Mouse (Mus musculus) heart, embryonic 16.5 days (tissue): ENCODE results near the gene Ooep. TPM values are rescaled to one million over a fixed set of nuclear protein-coding genes. Genes with fewer than 3 reads are reported as not detected.
"Not testable (repeated sequence)": the region's sequence is repeated elsewhere in the genome, so short reads cannot be mapped to it uniquely, and the experiment has no call there.

ENCODE experiments used
- ATAC-seq: fragments of 200-750 bp; cut with Nextera tagmentation; replicated peaks from 2 replicates; pipeline ENCODE4 v1.8.0; 2017; ENCODE audit warnings: moderate number of reproducible peaks; ENCODE audit not compliant: insufficient read depth, low FRiP score; ENCODE audit errors: extremely low read depth
- H3K27ac ChIP-seq: fragments of 300-500 bp; sonication (generic); 2 replicates; pipeline ENCODE4 v1.5.1; 2014; ENCODE audit warnings: mild to moderate bottlenecking, low read length, control low read depth, moderate library complexity
- H3K27me3 ChIP-seq: fragments of 300-500 bp; sonication (generic); 2 replicates; pipeline ENCODE4 v1.6.1; 2014; ENCODE audit warnings: low read length, mixed read lengths; ENCODE audit not compliant: control insufficient read depth, insufficient read depth
- H3K36me3 ChIP-seq: fragments of 300-500 bp; sonication (generic); 2 replicates; pipeline ENCODE4 v1.6.1; 2014; ENCODE audit not compliant: control insufficient read depth, insufficient read depth
- H3K4me1 ChIP-seq: fragments of 300-500 bp; sonication (generic); 2 replicates; pipeline ENCODE4 v1.6.1; 2014; ENCODE audit warnings: low read length, mixed read lengths; ENCODE audit not compliant: control insufficient read depth, insufficient read depth
- H3K4me2 ChIP-seq: fragments of 300-500 bp; sonication (generic); 2 replicates; pipeline ENCODE4 v1.6.1; 2014; ENCODE audit warnings: low read depth, mild to moderate bottlenecking, control low read depth, low read length
- H3K4me3 ChIP-seq: fragments of 300-500 bp; sonication (generic); 2 replicates; pipeline ENCODE4 v1.5.1; 2014; ENCODE audit warnings: mild to moderate bottlenecking, control low read depth, low read length
- H3K9ac ChIP-seq: fragments of 300-500 bp; sonication (generic); 2 replicates; pipeline ENCODE4 v1.6.1; 2014; ENCODE audit warnings: low read length, control low read depth
- H3K9me3 ChIP-seq: fragments of 300-500 bp; sonication (generic); replicated peaks from 2 replicates; pipeline ENCODE4 v1.6.1; 2016; ENCODE audit warnings: low read length; ENCODE audit not compliant: control insufficient read depth
- WGBS: fragments of 180-500 bp; shearing (Covaris S2); extraction: QIAGEN DNeasy Blood & Tissue Kit; methylation state at CpG from one replicate; pipeline ENCODE4 v1.1.7; 2014; 5-methylcytosine and 5-hydroxymethylcytosine counted together
- polyA plus RNA-seq: library from polyadenylated mRNA; unstranded; fragments of >200 nt; fragmentation: Nextera tagmentation; extraction: Ambion mirVana; gene quantifications from 2 replicates; pipeline ENCODE4 v1.2.1, GENCODE M21; 2015

The Ooep gene
- polyA plus RNA-seq, 1 experiment from 2014 or later = 0.39 TPM

- WGBS = 94% methylated on average over 3 of the region's 3 CpGs
- no peak for ATAC-seq
Observed at GRCm38 (mm10) chr9:78371441-78371840, 7.1 kb downstream of the Ooep start.

GRCm38 (mm10) chr9:78369786-78370185 lies 8.7 kb downstream of the Ooep start:
- Histone ChIP-seq H3K4me3 (no peak overlapping the region), H3K27ac (no peak overlapping the region), H3K4me1 (no peaks in the 10 kb centered on the region), H3K27me3 (no peaks in the 10 kb centered on the region), H3K9me3 (no peaks in the 10 kb centered on the region), H3K9ac (no peak overlapping the region), H3K4me2 (no peak overlapping the region), H3K36me3 (no peaks in the 10 kb centered on the region)
- WGBS = 85% methylated on average over 7 of the region's 7 CpGs
- no peak for ATAC-seq

More at GRCm38 (mm10) chr9:78371441-78371840, 7.1 kb downstream of the Ooep start:
- H3K27me3 ChIP-seq = no peaks in the 10 kb centered on the region
- H3K4me1 ChIP-seq = no peaks in the 10 kb centered on the region
- H3K36me3 ChIP-seq = no peaks in the 10 kb centered on the region
- H3K4me2 ChIP-seq = no peak overlapping the region
- H3K9ac ChIP-seq = no peak overlapping the region
- H3K9me3 ChIP-seq = no peaks in the 10 kb centered on the region
- no peak overlapping the region for H3K4me3 ChIP-seq
- H3K27ac ChIP-seq = no peak overlapping the region

- no peaks in the 10 kb centered on the region for H3K4me1 ChIP-seq
- no peak overlapping the region for H3K4me2 ChIP-seq
- no peak overlapping the region for H3K9ac ChIP-seq
- H3K27ac ChIP-seq = no peak overlapping the region
- H3K9me3 ChIP-seq = no peaks in the 10 kb centered on the region
- H3K4me3 ChIP-seq = no peak overlapping the region
- no peaks in the 10 kb centered on the region for H3K36me3 ChIP-seq
- ATAC-seq = no peak
- WGBS = 87% methylated on average over 2 of the region's 2 CpGs
- H3K27me3 ChIP-seq = no peaks in the 10 kb centered on the region
Observed at GRCm38 (mm10) chr9:78369349-78369748, 9.2 kb downstream of the Ooep start.

GRCm38 (mm10) chr9:78368671-78369293 lies 9.7 kb downstream of the Ooep start:
- no peaks in the 10 kb centered on the region for H3K36me3 ChIP-seq
- no peaks in the 10 kb centered on the region for H3K9me3 ChIP-seq
- H3K4me3 ChIP-seq = no peak overlapping the region
- H3K27me3 ChIP-seq = no peaks in the 10 kb centered on the region
- H3K4me1 ChIP-seq = no peaks in the 10 kb centered on the region
- 69% methylated on average over 3 of the region's 3 CpGs for WGBS
- ATAC-seq = no peak
- H3K9ac ChIP-seq = no peak overlapping the region
- no peak overlapping the region for H3K27ac ChIP-seq
- H3K4me2 ChIP-seq = no peak overlapping the region

- H3K4me3 ChIP-seq, H3K9me3 ChIP-seq, H3K4me2 ChIP-seq, H3K27ac ChIP-seq, H3K36me3 ChIP-seq, H3K4me1 ChIP-seq, H3K9ac ChIP-seq, H3K27me3 ChIP-seq, ATAC-seq: not testable (repeated sequence)
- WGBS = 87% methylated on average over 16 of the region's 16 CpGs
Observed at GRCm38 (mm10) chr9:78367959-78368358, 10.6 kb downstream of the Ooep start, which contains the start of gene Dppa5a. TSS of gene Dppa5a (minus strand) at chr9:78368177.

- no peak overlapping the region for H3K9ac ChIP-seq
- H3K36me3 ChIP-seq = no peaks in the 10 kb centered on the region
- no peaks in the 10 kb centered on the region for H3K4me1 ChIP-seq
- H3K9me3 ChIP-seq = no peaks in the 10 kb centered on the region
- H3K4me3 ChIP-seq = no peak overlapping the region
- H3K27ac ChIP-seq = no peak overlapping the region
- ATAC-seq = no peak
- 56% methylated on average over 13 of the region's 13 CpGs for WGBS
- no peaks in the 10 kb centered on the region for H3K27me3 ChIP-seq
- no peak overlapping the region for H3K4me2 ChIP-seq
Observed at GRCm38 (mm10) chr9:78365850-78366544, 12.5 kb downstream of the Ooep start.

GRCm38 (mm10) chr9:78364701-78365100 lies 13.8 kb downstream of the Ooep start:
- no peak overlapping the region for H3K4me2 ChIP-seq
- H3K36me3 ChIP-seq = no peaks in the 10 kb centered on the region
- ATAC-seq = no peak
- no peak overlapping the region for H3K9ac ChIP-seq
- H3K4me1 ChIP-seq = no peaks in the 10 kb centered on the region
- H3K4me3 ChIP-seq = no peak overlapping the region
- H3K27ac ChIP-seq = no peak overlapping the region
- H3K9me3 ChIP-seq = no peaks in the 10 kb centered on the region
- WGBS = 88% methylated on average over 6 of the region's 6 CpGs
- no peaks in the 10 kb centered on the region for H3K27me3 ChIP-seq

GRCm38 (mm10) chr9:78363374-78363773 lies 15.2 kb downstream of the Ooep start:
- no peaks in the 10 kb centered on the region for H3K4me1 ChIP-seq
- H3K4me3 ChIP-seq = no peak overlapping the region
- H3K9ac ChIP-seq = no peak overlapping the region
- no peaks in the 10 kb centered on the region for H3K27me3 ChIP-seq
- no peak for ATAC-seq
- WGBS = 58% methylated on average over 6 of the region's 6 CpGs
- no peak overlapping the region for H3K27ac ChIP-seq
- no peaks in the 10 kb centered on the region for H3K36me3 ChIP-seq
- no peak overlapping the region for H3K4me2 ChIP-seq
- H3K9me3 ChIP-seq = no peaks in the 10 kb centered on the region

- Histone ChIP-seq H3K9me3 (no peaks in the 10 kb centered on the region), H3K9ac (no peak overlapping the region), H3K4me3 (no peak overlapping the region), H3K4me1 (no peaks in the 10 kb centered on the region), H3K27ac (no peak overlapping the region), H3K36me3 (no peaks in the 10 kb centered on the region), H3K4me2 (no peak overlapping the region), H3K27me3 (no peaks in the 10 kb centered on the region)
- ATAC-seq = no peak
- 45% methylated on average over 2 of the region's 2 CpGs for WGBS
Observed at GRCm38 (mm10) chr9:78360484-78360872, 18.0 kb downstream of the Ooep start.
